Mouse (Mus musculus) hindbrain, embryonic 13.5 days (tissue): ENCODE measurements around the gene Kcnh8. TPM values are rescaled to one million over a fixed set of nuclear protein-coding genes. Genes with fewer than 3 reads are reported as not detected.
A peak's percentile ranks its signal among the peaks of the same experiment; 100 is the strongest.

Experiments
- ATAC-seq: fragments of 200-750 bp; cut with Nextera tagmentation; 2 replicates; pipeline ENCODE4 v1.8.0; 2017; ENCODE audit warnings: moderate TSS enrichment; ENCODE audit not compliant: low FRiP score
- H3K27ac ChIP-seq: fragments of 300-500 bp; sonication (generic); 2 replicates; pipeline ENCODE4 v1.5.1; 2015; ENCODE audit warnings: inconsistent platforms, mild to moderate bottlenecking, moderate library complexity
- H3K27me3 ChIP-seq: fragments of 300-500 bp; sonication (generic); 2 replicates; pipeline ENCODE4 v1.6.1; 2015; ENCODE audit warnings: mild to moderate bottlenecking, inconsistent platforms
- H3K36me3 ChIP-seq: fragments of 300-500 bp; sonication (generic); 2 replicates; pipeline ENCODE4 v1.6.1; 2015; ENCODE audit warnings: mild to moderate bottlenecking, inconsistent platforms
- H3K4me1 ChIP-seq: fragments of 300-500 bp; sonication (generic); replicated peaks from 2 replicates; pipeline ENCODE4 v1.6.1; 2015; ENCODE audit warnings: inconsistent platforms
- H3K4me2 ChIP-seq: fragments of 300-500 bp; sonication (generic); 2 replicates; pipeline ENCODE4 v1.6.1; 2015; ENCODE audit warnings: inconsistent platforms, mild to moderate bottlenecking, moderate library complexity
- H3K4me3 ChIP-seq: fragments of 300-500 bp; sonication (generic); 2 replicates; pipeline ENCODE4 v1.5.1; 2015; ENCODE audit warnings: mild to moderate bottlenecking, inconsistent platforms
- H3K9ac ChIP-seq: fragments of 300-500 bp; sonication (generic); 2 replicates; pipeline ENCODE4 v1.6.1; 2015; ENCODE audit warnings: mild to moderate bottlenecking, inconsistent platforms
- H3K9me3 ChIP-seq: fragments of 300-500 bp; sonication (generic); 2 replicates; pipeline ENCODE4 v1.6.1; 2016; ENCODE audit warnings: inconsistent platforms
- WGBS: fragments of 180-500 bp; shearing (Covaris S2); methylation state at CpG from one replicate; pipeline ENCODE4 v1.1.7; 2015; 5-methylcytosine and 5-hydroxymethylcytosine counted together
- polyA plus RNA-seq: library from polyadenylated mRNA; unstranded; fragments of >200 nt; fragmentation: Nextera tagmentation; extraction: Ambion mirVana; gene quantifications from 2 replicates; pipeline ENCODE4 v1.2.1, GENCODE M21; 2015

Kcnh8 gene
- 5.3 and 5.5 TPM in 2 replicates for polyA plus RNA-seq

DNA sequence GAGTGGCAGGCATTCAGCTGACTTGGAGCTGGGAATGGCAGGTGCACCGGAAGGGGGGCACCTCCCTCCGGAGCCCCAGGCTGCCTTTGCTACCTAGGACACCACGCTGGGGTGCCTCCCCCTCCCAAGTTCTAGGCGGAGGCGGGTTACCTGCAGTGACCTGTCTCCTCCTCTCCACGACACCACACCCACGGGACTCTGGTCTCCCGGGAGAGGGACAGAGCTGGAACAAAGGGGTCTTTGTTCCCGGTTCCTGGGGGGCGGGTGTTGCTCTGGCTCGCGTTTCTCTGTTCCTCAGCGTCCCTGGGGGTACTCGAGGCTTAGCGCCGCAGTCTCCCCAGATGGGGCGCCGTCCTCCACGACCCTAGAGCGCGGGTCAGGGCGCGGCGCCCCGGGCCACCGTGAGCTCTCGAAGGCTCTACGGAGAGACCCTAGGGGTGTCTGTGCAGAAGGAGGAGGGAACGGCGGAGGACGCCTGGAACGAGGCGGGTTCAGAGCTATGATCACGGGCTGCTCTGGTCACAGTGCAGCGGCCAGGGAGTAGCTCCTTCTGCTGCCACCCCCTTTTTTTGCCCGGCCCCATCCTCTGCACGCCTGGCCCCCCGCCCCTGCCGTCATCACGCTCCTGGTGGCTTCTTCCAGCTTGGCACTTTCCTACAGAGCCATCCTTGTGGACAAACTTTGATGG is at the start of gene Kcnh8:
TSS of gene Kcnh8 (plus strand) at position 617 of the 688 bp plus-strand sequence.
- peaks cover 19% of the 10 kb centered on the region for H3K4me1 ChIP-seq
- peak within 1 kb of the TSS; percentile 93 for H3K9ac ChIP-seq
- H3K36me3 ChIP-seq = no peaks in the 10 kb centered on the region
- H3K27ac ChIP-seq = peak within 1 kb of the TSS; percentile 89
- peak within 1 kb of the TSS; percentile 65 for H3K4me3 ChIP-seq
- H3K9me3 ChIP-seq = no peaks in the 10 kb centered on the region
- peak; percentile 62 for ATAC-seq
- under 1% methylated on average over 39 of the region's 40 CpGs for WGBS
- 0 out of 2 replicates have a peak, but pooled peaks cover 4% of the 10 kb centered on the region for H3K27me3 ChIP-seq
- H3K4me2 ChIP-seq = peak within 1 kb of the TSS; percentile 79

DNA sequence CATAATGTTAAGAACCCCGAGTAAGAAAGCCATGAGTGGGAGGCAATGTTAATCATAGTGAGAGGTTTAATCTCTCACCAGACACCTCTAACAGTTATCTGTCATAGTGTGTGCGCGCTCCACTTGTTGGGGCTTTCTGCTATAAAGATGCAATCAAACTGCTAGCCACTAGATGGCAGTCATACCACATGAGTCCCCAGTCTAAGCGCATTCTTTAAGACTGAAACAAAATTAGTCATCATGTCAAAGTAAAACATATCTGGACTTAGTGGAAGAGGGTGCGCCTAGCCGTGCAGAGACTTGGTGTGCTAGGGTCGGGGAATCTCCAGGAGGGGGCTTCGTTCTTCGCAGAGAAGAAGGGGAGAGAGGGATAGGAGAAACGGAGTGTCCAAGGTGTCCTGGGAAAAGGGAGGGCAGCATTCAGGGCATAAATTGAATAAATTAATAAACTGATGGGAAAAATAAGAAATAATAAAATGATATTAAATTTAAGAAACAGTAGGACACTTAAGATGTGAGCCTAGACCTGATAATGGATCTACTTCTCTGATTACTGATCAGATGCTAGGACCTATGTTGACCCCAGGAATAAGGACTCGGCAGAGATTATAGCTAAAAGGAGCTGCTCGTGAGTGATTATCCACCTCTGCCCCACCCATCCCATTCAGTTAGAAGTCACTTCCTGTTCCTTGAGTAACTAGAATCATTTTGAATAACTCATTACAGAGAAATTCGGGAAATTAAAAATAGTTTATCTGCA is 42.4 kb upstream of the Kcnh8 start:
- 33% methylated on average over 13 of the region's 13 CpGs for WGBS
- no peaks in the 10 kb centered on the region for H3K4me1 ChIP-seq
- no peaks in the 10 kb centered on the region for H3K27me3 ChIP-seq
- peak overlapping the region; percentile 48 for H3K4me2 ChIP-seq
- H3K9ac ChIP-seq = no peak overlapping the region
- H3K9me3 ChIP-seq = no peaks in the 10 kb centered on the region
- H3K4me3 ChIP-seq = no peak overlapping the region
- no peak overlapping the region for H3K27ac ChIP-seq
- peak; percentile 91 for ATAC-seq
- no peaks in the 10 kb centered on the region for H3K36me3 ChIP-seq

DNA sequence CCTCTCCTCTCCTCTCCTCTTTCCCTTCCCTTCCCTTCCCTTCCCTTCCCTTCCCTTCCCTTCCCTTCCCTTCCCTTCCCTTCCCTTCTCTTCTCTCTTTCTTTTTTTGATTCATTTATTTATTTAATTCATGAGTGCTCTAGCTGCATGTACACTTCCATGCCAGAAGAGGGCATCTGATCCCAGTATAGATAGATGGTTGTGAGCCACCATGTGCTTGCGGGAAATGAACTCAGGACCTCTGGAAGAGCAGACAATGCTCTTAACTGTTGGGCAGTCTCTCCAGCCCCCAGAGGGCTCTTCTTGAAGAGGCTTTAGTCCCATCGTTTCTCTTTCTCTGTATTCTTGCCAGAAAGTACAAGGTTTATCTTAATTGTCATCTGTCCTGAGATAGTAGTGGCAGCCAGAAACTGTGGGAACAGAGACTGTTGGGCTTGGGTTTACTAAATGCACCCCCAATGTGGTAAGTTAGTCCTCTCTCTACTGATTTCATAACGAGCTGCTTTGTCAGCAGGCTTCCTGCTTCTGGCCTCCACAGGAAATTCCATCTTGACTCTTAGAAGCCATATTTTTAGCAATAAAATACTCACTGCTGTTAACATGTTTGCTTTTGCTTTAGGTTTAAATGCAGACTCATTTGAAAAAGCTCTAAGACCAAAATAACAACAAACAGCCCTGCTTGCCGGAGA is 36.9 kb upstream of the Kcnh8 start:
- Histone ChIP-seq H3K9ac (no peak overlapping the region), H3K4me1 (no peaks in the 10 kb centered on the region), H3K36me3 (no peaks in the 10 kb centered on the region), H3K4me3 (no peak overlapping the region), H3K4me2 (no peak overlapping the region), H3K27me3 (no peaks in the 10 kb centered on the region), H3K9me3 (no peaks in the 10 kb centered on the region), H3K27ac (no peak overlapping the region)
- ATAC-seq = no peak
- 61% methylated on average over 4 of the region's 4 CpGs for WGBS

DNA sequence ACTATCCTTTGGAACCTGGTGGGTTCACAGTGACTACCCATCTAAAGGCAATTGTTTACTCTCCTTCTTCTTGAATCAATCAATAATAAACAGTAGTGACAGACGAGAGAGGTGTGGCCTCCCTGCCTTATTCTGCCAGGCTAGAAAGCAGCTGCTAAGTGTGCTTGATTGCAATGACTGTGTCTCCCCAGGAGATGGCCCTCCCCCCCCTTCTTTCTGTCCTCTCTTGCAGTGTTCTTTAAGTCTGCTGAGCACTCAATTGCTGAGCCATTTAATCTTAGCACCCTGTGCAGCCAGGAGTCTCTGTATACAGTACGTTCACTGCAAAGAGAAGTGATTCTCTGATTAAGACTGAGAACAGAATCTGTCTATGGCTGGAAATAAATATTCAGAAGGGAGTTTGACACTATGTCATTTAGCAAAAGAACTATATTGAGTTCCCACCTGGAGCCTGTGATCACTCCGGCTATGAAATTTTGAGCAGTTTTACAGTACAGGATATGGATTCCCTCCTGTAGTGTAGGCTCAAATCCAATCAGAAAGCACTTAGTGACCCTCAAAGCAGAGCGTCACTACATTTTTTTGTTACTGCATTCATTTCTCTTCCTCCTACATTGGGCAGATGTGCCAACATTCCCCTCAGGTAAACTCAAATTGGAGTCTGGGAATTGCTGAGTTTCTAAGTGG is 32.8 kb upstream of the Kcnh8 start:
- H3K27me3 ChIP-seq = no peaks in the 10 kb centered on the region
- no peak overlapping the region for H3K9ac ChIP-seq
- peak; percentile 91 for ATAC-seq
- no peaks in the 10 kb centered on the region for H3K4me1 ChIP-seq
- H3K4me2 ChIP-seq = no peak overlapping the region
- 75% methylated on average over 4 of the region's 4 CpGs for WGBS
- no peak overlapping the region for H3K4me3 ChIP-seq
- H3K36me3 ChIP-seq = no peaks in the 10 kb centered on the region
- no peak overlapping the region for H3K27ac ChIP-seq
- H3K9me3 ChIP-seq = no peaks in the 10 kb centered on the region

DNA sequence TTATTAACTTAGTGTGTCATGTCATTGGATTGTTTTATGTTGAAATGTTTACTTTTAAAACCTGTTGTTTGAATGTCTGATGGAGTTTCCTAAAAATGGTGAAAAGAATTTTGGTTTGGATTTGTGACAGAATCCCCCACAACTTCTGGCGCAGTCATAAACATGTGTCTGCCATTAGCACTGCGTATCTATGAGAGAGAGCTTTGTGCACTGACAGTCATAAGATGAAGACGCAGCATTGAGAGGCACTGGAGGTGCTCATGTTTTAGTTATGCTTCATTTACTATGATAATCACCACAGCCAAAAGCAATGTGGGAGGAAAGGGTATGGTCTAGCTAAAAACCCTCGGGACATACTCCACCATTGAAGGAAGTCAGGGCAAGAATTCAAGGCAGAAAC is 30.3 kb upstream of the Kcnh8 start:
- Histone ChIP-seq H3K27me3 (no peaks in the 10 kb centered on the region), H3K9ac (no peak overlapping the region), H3K36me3 (no peaks in the 10 kb centered on the region), H3K27ac (no peak overlapping the region), H3K4me2 (no peak overlapping the region), H3K4me1 (no peaks in the 10 kb centered on the region), H3K4me3 (no peak overlapping the region), H3K9me3 (no peaks in the 10 kb centered on the region)
- ATAC-seq = no peak
- 43% methylated on average over 4 of the region's 4 CpGs for WGBS

DNA sequence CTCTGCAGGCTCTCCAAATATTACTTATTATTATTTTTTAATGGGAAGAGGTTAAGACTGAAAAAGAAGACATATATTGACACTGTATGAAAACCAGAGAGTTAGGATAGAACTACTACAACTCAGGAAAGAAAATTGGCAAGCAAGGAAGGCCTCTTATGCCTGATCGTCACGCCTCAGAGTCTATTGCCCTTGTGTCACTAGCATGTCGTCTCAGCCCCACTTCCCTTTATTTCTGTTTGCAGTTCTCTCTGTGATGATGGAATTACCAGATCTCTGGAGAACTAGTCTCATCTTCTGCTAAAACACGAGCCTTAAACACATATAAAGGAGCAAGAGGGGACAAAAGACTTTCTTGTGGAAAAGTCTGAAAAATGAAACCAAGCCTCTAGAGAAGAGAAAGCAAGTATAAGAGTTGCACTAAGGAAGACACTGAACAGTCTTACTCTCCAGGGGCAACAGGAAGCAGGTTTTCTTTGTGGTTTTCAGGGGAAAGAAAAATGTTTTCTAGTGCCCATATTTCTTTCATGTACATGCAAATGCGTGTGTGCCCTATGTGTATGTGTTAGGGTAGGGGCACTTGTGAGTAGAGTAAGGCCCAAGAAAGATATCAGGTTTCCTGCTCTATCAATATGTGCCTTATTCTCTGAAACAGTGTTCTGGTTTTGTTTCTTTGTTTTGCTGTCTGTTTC is 10.9 kb upstream of the Kcnh8 start:
- 82% methylated on average over 5 of the region's 5 CpGs for WGBS
- H3K36me3 ChIP-seq = no peaks in the 10 kb centered on the region
- H3K9ac ChIP-seq = no peak overlapping the region
- no peaks in the 10 kb centered on the region for H3K4me1 ChIP-seq
- no peak overlapping the region for H3K4me3 ChIP-seq
- no peak for ATAC-seq
- no peaks in the 10 kb centered on the region for H3K9me3 ChIP-seq
- H3K4me2 ChIP-seq = no peak overlapping the region
- H3K27me3 ChIP-seq = no peaks in the 10 kb centered on the region
- no peak overlapping the region for H3K27ac ChIP-seq

DNA sequence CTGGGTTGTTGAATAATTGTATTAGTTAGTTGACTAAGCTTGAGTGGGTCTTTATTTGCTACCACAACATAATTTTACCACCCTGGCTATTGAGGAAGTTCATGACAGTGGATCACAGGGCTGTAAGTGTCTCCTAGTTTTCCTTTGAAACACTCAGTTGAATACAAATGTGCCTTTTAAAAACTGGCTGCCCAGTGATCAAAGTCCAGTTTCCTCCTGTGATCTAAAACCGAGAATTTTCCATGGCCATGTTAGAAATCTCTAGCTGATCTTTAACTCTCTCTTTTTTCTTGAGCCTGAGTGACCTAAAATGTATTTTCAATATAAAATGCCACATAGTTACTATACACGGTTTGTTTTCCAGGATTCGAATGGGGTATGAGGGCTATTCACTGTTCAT is 3.4 kb upstream of the Kcnh8 start:
- WGBS = 85% methylated on average over 3 of the region's 3 CpGs
- Histone ChIP-seq H3K36me3 (no peaks in the 10 kb centered on the region), H3K4me1 (peaks cover 11% of the 10 kb centered on the region), H3K9ac (no peak overlapping the region), H3K27ac (no peak overlapping the region), H3K27me3 (0 out of 2 replicates have a peak, but pooled peaks cover 4% of the 10 kb centered on the region), H3K9me3 (no peaks in the 10 kb centered on the region), H3K4me2 (no peak overlapping the region), H3K4me3 (no peak overlapping the region)
- no peak for ATAC-seq

DNA sequence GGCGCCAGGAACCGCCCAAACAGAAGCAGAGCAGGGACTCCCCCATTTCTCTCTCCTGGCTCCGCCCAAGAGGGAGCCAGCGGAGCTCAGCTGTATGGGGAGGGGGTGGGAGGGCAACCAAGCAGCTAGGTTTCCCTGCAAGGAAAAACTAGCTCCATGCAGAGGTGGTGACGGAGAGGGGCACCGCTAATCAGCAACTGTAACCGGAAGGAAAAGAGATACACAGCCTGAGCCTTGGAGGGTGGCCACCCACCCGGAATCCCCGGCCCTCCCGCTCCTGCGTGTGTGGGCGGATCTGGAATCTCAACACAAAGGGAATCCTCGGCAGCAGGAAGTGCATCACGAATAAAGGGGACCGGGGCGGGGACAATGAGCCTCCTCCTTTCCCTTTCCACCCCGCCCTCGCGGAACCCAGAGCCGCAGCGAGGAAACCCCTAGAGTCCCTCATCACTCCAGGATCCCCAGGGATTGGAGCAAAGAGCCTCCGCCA is 1.6 kb upstream of the Kcnh8 start:
- Histone ChIP-seq H3K9me3 (no peaks in the 10 kb centered on the region), H3K9ac (peak overlapping the region; percentile 93), H3K27me3 (0 out of 2 replicates have a peak, but pooled peaks cover 4% of the 10 kb centered on the region), H3K27ac (peak overlapping the region; percentile 89), H3K4me2 (peak overlapping the region; percentile 79), H3K36me3 (no peaks in the 10 kb centered on the region), H3K4me1 (peaks cover 19% of the 10 kb centered on the region), H3K4me3 (peak overlapping the region; percentile 65)
- WGBS = 2% methylated on average over 22 of the region's 22 CpGs
- peak; percentile 96 for ATAC-seq

DNA sequence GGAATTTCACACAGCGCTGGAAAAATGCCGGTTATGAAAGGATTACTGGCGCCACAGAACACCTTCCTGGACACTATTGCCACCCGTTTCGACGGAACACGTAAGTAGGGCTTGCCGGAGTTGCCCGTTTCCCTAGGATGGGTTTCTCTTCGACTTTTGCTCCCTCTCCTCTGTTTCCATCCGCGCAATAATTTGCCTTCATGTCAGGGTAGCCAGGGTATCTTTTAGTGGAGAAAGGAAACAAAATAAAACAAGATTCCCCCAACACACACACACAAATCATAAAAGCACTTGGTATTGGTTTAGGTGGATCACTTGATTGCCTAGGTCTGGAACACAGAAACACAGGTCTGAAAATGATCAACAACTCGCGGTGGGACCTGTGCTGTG is 267 bp downstream of the Kcnh8 start:
- Histone ChIP-seq H3K4me3 (peak overlapping the region; percentile 65), H3K9ac (peak overlapping the region; percentile 93), H3K27me3 (0 out of 2 replicates have a peak, but pooled peaks cover 4% of the 10 kb centered on the region), H3K4me2 (peak overlapping the region; percentile 79), H3K36me3 (no peaks in the 10 kb centered on the region), H3K4me1 (peaks cover 19% of the 10 kb centered on the region), H3K9me3 (no peaks in the 10 kb centered on the region), H3K27ac (peak overlapping the region; percentile 89)
- 1% methylated on average over 14 of the region's 14 CpGs for WGBS
- no peak for ATAC-seq

DNA sequence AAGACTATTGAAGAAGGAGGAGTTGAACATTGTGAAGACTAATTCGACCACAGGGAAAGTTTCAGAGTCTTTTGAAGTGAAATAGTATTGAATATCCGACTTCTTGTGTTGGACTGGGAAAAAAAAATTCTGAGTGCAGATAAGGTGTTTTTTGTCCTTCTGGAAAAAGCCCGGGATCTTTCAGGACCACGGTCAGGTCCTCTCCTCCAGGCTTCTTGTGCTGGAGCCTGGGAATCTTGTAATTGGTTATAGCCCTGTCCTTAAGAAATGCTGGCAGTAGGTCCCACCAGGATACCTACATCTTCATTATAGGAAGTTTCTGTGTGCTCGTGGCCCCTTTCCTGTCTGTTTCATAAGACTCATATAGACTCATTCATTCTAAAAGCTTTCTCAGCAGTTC is 902 bp downstream of the Kcnh8 start:
- Histone ChIP-seq H3K27ac (no peak overlapping the region), H3K4me1 (peaks cover 19% of the 10 kb centered on the region), H3K4me3 (peak overlapping the region; percentile 65), H3K4me2 (peak overlapping the region; percentile 79), H3K9ac (peak overlapping the region; percentile 93), H3K27me3 (0 out of 2 replicates have a peak, but pooled peaks cover 4% of the 10 kb centered on the region), H3K9me3 (no peaks in the 10 kb centered on the region), H3K36me3 (no peaks in the 10 kb centered on the region)
- WGBS = 5% methylated on average over 5 of the region's 5 CpGs
- no peak for ATAC-seq

DNA sequence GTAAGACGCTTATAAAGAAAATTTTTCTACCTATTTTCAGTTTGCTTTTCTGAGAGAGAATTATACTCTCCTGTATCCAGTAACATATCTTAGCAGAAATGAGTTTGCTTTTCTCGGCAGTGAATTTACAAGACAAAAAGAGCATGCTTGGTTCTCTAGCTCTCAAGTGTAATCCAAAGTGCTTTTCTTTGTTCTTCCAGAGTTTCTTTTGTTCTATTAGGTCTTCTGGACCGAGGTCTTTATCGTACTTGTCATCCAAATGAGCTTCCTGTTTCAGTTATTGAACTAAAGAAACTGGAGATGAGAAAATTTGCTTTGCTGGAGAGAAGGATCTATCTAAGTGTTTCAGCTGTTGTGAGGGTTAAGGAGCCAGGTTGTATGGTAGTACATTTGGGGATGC is 8.9 kb downstream of the Kcnh8 start:
- ATAC-seq = no peak
- Histone ChIP-seq H3K36me3 (no peaks in the 10 kb centered on the region), H3K4me2 (no peak overlapping the region), H3K9ac (no peak overlapping the region), H3K4me1 (no peaks in the 10 kb centered on the region), H3K4me3 (no peak overlapping the region), H3K27ac (no peak overlapping the region), H3K27me3 (no peaks in the 10 kb centered on the region), H3K9me3 (no peaks in the 10 kb centered on the region)
- WGBS = 52% methylated on average over 4 of the region's 4 CpGs
